Mouse (Mus musculus) limb, embryonic 11.5 days (tissue): ENCODE measurements around the gene Tbc1d10c. TPM values are rescaled to one million over a fixed set of nuclear protein-coding genes. Genes with fewer than 3 reads are reported as not detected.

Source experiments
- ATAC-seq: fragments of 200-750 bp; cut with Nextera tagmentation; 2 replicates; pipeline ENCODE4 v1.8.0; 2017; ENCODE audit warnings: low read depth; ENCODE audit not compliant: insufficient number of reproducible peaks, low FRiP score, low TSS enrichment
- DNase-seq: peaks from one replicate; pipeline ENCODE4 v3.0.0-alpha.2; 2015; ENCODE audit warnings: low spot score
- H3K27ac ChIP-seq: fragments of 300-500 bp; sonication (generic); replicated peaks from 2 replicates; pipeline ENCODE4 v1.5.1; 2014; ENCODE audit warnings: low read depth, mild to moderate bottlenecking, low read length
- H3K27me3 ChIP-seq: fragments of 300-500 bp; sonication (generic); 2 replicates; pipeline ENCODE4 v1.6.1; 2014; ENCODE audit warnings: mild to moderate bottlenecking, low read length, mixed read lengths; ENCODE audit not compliant: control insufficient read depth, insufficient read depth
- H3K36me3 ChIP-seq: fragments of 300-500 bp; sonication (generic); 2 replicates; pipeline ENCODE4 v1.6.1; 2014; ENCODE audit warnings: mild to moderate bottlenecking, low read length, moderate library complexity, mixed read lengths; ENCODE audit not compliant: control insufficient read depth, insufficient read depth
- H3K4me1 ChIP-seq: fragments of 300-500 bp; sonication (generic); 2 replicates; pipeline ENCODE4 v1.6.1; 2014; ENCODE audit warnings: low read length, mixed read lengths; ENCODE audit not compliant: control insufficient read depth, insufficient read depth
- H3K4me2 ChIP-seq: fragments of 300-500 bp; sonication (generic); 2 replicates; pipeline ENCODE4 v1.6.1; 2014; ENCODE audit warnings: low read depth, mild to moderate bottlenecking, moderate library complexity; ENCODE audit not compliant: severe bottlenecking
- H3K4me3 ChIP-seq: fragments of 300-500 bp; sonication (generic); 2 replicates; pipeline ENCODE4 v1.5.1; 2014; ENCODE audit warnings: low read depth, low read length
- H3K9ac ChIP-seq: fragments of 300-500 bp; sonication (generic); 2 replicates; pipeline ENCODE4 v1.6.1; 2014; ENCODE audit warnings: mild to moderate bottlenecking, low read length
- H3K9me3 ChIP-seq: fragments of 300-500 bp; sonication (generic); 2 replicates; pipeline ENCODE4 v1.6.1; 2016; ENCODE audit warnings: low read length; ENCODE audit not compliant: control insufficient read depth
- WGBS: fragments of 180-500 bp; shearing (Covaris S2); extraction: QIAGEN DNeasy Blood & Tissue Kit; methylation state at CpG from one replicate; pipeline ENCODE4 v1.1.7; 2014; 5-methylcytosine and 5-hydroxymethylcytosine counted together
- polyA plus RNA-seq: library from polyadenylated mRNA; unstranded; fragments of >200 nt; fragmentation: Nextera tagmentation; extraction: Ambion mirVana; gene quantifications from 2 replicates; pipeline ENCODE4 v1.2.1, GENCODE M21; 2014

The Tbc1d10c gene
- polyA plus RNA-seq, 1 experiment from 2014 or later = 0.89 TPM

- peak; percentile 98 for DNase-seq
- H3K9ac ChIP-seq = peak within 1 kb of the TSS; percentile 85
- H3K27me3 ChIP-seq = no peaks in the 10 kb centered on the region
- peaks cover 15% of the 10 kb centered on the region for H3K4me1 ChIP-seq
- H3K4me2 ChIP-seq = peak within 1 kb of the TSS; percentile 90
- no peaks in the 10 kb centered on the region for H3K9me3 ChIP-seq
- peak; percentile 92 for ATAC-seq
- under 1% methylated on average over 20 of the region's 33 CpGs for WGBS
- 0 out of 2 replicates have a peak within 1 kb of the TSS, but pooled peaks have one; percentile 36 for H3K27ac ChIP-seq
- peaks cover 11% of the 10 kb centered on the region for H3K36me3 ChIP-seq
- peak within 1 kb of the TSS; percentile 86 for H3K4me3 ChIP-seq
These were observed 42.6 kb downstream of the Tbc1d10c start, which contains the start of gene Coro1b for GRCm38 (mm10) chr19:4148491-4148806. Gene Coro1b (plus strand): TSS chr19:4148619.

GRCm38 (mm10) chr19:4147782-4148490 lies 43.1 kb downstream of the Tbc1d10c start:
- Histone ChIP-seq H3K9me3 (no peaks in the 10 kb centered on the region), H3K36me3 (peaks cover 11% of the 10 kb centered on the region), H3K4me2 (peak overlapping the region; percentile 90), H3K27ac (no peak overlapping the region), H3K4me3 (peak overlapping the region; percentile 86), H3K9ac (peak overlapping the region; percentile 85), H3K4me1 (peaks cover 15% of the 10 kb centered on the region), H3K27me3 (no peaks in the 10 kb centered on the region)
- ATAC-seq (no peak), DNase-seq (no peak)
- 41% methylated on average over 9 of the region's 9 CpGs for WGBS

DNA sequence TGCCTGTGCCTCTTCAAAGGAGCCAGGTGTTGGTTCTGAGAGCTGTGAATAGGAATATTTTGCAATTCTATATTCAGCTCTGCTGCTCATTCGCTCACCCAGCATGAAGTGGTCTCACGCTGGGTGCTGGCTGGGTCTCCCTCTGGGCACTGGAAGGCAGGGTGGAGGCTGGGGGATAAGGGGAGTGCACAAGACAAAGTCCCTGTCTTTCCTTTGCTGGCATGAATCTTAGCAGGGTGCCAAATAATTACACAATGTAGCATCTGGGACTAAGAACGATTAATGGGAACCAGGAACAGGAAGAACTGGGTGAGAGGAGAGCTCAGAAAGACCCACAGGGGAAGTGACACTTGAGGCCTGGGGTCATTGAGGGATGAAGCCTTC lies 44.1 kb downstream of the Tbc1d10c start:
- Histone ChIP-seq H3K27ac (no peak overlapping the region), H3K4me1 (peaks cover 15% of the 10 kb centered on the region), H3K36me3 (peaks cover 10% of the 10 kb centered on the region), H3K4me3 (no peak overlapping the region), H3K9me3 (no peaks in the 10 kb centered on the region), H3K27me3 (no peaks in the 10 kb centered on the region), H3K9ac (no peak overlapping the region), H3K4me2 (no peak overlapping the region)
- ATAC-seq = no peak
- no peak for DNase-seq
- WGBS = 60% methylated on average over 3 of the region's 3 CpGs

DNA sequence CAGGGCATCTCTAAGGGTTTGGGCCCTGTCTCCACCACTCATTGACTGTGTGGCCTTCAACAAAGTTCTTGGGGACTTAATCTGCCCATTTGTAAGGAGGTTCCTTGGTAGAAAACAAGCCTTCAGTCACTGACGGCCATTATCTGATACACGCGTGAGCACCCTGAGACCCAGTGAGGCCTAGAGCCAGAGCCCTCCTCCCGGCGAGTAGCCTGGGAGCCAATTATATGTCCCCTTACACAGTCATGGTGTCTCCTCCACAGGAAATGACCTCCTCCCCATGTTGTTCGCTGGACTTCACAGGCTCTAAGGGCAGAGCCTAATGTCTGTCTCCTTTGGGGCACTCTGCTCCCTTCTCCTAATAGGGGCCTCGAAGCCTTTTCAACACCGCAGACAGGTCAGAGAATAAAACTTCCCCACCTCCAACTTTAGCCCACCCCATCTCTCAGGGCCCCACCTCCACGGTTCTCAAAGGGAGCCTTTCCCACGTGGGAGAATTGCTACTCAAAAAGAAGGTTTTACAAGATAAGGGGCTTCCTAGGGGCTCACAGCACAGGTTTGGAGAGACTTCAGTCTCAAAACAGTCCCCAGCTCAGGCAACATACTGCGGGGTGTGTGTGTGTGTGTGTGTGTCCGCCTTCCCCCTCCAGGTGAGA lies 44.6 kb downstream of the Tbc1d10c start:
- DNase-seq = no peak
- Histone ChIP-seq H3K4me2 (no peak overlapping the region), H3K4me1 (peaks cover 15% of the 10 kb centered on the region), H3K9ac (no peak overlapping the region), H3K4me3 (no peak overlapping the region), H3K36me3 (peaks cover 8% of the 10 kb centered on the region), H3K27ac (no peak overlapping the region), H3K27me3 (no peaks in the 10 kb centered on the region), H3K9me3 (no peaks in the 10 kb centered on the region)
- no peak for ATAC-seq
- 62% methylated on average over 12 of the region's 12 CpGs for WGBS

DNA sequence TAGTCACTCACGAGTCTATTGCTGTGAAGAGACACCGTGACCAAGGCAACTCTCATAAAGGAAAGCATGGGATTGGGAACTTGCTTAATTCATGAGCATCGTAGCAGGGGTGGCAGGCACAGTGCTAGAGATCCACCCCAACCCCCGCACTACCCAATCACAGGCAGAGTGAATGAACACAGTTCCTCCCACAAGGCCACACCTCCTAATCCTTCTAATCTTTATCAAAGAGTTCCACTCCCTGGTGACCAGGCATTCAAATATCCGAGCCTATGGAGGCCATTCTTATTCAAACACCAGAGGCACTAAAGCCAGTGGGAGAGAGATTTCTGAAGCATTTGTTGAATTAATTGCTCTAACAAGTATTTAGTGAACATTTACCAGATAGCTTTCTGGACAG lies 45.1 kb downstream of the Tbc1d10c start:
- Histone ChIP-seq H3K9me3 (no peaks in the 10 kb centered on the region), H3K27me3 (no peaks in the 10 kb centered on the region), H3K4me1 (peaks cover 15% of the 10 kb centered on the region), H3K4me2 (no peak overlapping the region), H3K27ac (no peak overlapping the region), H3K4me3 (no peak overlapping the region), H3K9ac (no peak overlapping the region), H3K36me3 (peaks cover 3% of the 10 kb centered on the region)
- DNase-seq (no peak), ATAC-seq (no peak)
- WGBS = 92% methylated on average over 5 of the region's 5 CpGs

- Histone ChIP-seq H3K36me3 (no peaks in the 10 kb centered on the region), H3K9ac (no peak overlapping the region), H3K9me3 (no peaks in the 10 kb centered on the region), H3K4me1 (peaks cover 15% of the 10 kb centered on the region), H3K4me3 (no peak overlapping the region), H3K4me2 (no peak overlapping the region), H3K27ac (no peak overlapping the region), H3K27me3 (no peaks in the 10 kb centered on the region)
- ATAC-seq = no peak
- no peak for DNase-seq
- WGBS = 85% methylated on average over 16 of the region's 16 CpGs
These were observed 46.3 kb downstream of the Tbc1d10c start for GRCm38 (mm10) chr19:4144550-4145498.

DNA sequence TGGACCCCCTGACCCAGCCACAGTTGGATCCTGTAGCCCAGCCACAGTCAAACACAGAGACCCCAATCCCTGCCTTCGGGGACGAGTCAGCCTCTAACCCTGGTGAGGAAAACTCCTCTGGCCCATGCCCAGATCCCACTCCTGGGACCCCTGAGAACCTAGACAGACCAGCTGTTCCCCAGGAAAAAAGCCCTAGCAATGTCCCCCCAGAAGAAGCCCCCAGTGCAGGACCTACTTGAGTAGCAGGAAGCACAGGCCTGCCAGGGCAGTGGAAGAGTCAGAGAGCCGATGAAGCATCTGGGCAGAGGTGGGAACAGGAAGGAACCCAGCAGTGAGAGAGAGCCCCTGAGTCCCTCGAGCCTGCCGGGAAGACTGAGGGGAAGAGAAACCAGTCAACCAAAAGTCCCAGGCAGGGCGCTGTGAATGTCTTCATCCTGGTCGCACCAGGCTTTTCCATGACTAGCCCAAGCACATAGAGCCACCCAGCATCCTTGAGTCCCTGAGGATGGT lies 47.3 kb downstream of the Tbc1d10c start, which contains the start of gene Cabp4:
Gene Cabp4, minus strand, starts transcription at position 275 of the 510 bp plus-strand sequence.
- no peak within 1 kb of the TSS for H3K27ac ChIP-seq
- 87% methylated on average over 7 of the region's 7 CpGs for WGBS

More for the DNA sequence above, 47.3 kb downstream of the Tbc1d10c start, which contains the start of gene Cabp4:
- Histone ChIP-seq H3K4me2 (no peak within 1 kb of the TSS), H3K4me3 (no peak within 1 kb of the TSS), H3K9me3 (no peaks in the 10 kb centered on the region), H3K36me3 (no peaks in the 10 kb centered on the region), H3K27me3 (no peaks in the 10 kb centered on the region), H3K4me1 (peaks cover 7% of the 10 kb centered on the region), H3K9ac (no peak within 1 kb of the TSS)
- ATAC-seq = no peak
- DNase-seq = no peak
